Mouse (Mus musculus) frontal cortex, postnatal 25 days (tissue): ENCODE data around the gene Adamts16.

Experiments used
- DNase-seq, 2 experiments: peaks; one replicate each; pipeline ENCODE4 v3.0.0; 2022; ENCODE audit warnings: low spot score in 2 of 2

The Adamts16 gene

GRCm38 (mm10) chr13:70832593-70833138 is 8.9 kb downstream of the Adamts16 start:
- DNase-seq: no peak

DNA sequence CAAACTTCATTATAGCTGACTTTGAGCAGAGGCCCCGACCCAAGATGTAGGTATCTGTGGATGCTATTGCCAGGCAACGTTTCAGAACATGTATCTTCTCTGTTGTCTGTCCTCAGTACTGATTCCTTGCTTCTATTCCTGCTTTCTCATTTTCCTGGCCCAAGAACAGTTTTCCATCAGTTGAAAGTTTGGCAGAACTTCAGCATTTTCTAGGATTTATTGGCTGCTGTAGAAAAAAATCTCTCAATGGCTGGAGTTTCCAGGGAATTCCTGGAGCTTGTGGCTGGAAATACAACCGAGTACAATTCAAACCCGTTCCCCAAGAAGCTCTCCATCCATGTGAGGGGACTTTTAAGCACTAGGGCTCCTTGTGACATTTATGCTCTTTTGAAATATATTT is 10.6 kb downstream of the Adamts16 start:
- no peak for DNase-seq

GRCm38 (mm10) chr13:70827507-70827906 is 14.1 kb downstream of the Adamts16 start:
- no peak for DNase-seq

GRCm38 (mm10) chr13:70825265-70825664 is 16.3 kb downstream of the Adamts16 start:
- DNase-seq: no peak

DNA sequence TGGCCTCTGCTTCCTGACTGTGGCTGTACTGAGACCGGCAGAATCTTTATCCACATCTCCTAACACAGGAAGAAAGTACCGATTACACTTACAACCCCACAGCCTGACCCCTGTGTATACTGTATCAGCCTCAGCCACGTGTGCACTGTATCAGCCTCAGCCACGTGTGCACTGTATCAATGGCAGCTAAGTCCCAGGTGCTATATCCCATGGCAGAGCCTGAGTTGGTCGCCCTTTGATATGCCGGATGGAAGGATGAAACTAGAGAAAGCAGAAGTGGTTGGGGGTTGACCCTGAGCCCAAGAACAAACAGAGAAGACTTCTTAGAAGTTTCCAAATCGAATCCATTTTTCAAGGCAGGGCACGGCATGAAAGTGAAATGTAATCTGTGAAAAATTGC is 17.9 kb downstream of the Adamts16 start:
- no peak for DNase-seq

DNA sequence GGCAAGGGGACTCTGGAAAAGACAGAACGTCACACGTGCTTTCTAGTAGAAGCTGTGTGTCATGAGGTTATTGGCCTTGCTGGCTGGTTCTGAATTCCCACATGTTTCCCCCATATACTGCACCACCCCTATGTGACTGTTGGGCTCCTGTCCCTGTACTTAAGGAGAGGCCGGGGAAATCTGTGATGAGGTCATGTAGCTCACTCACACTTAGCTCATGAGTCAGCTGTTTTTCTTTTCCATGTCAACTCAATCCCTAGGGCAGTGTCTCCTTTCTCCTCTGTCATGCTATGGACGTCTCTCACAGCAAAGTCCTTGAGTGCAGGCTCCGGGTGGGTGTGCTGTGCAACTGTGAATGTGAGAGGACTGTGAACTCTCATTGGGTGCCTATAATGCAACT is 22.6 kb downstream of the Adamts16 start:
- DNase-seq: no peak

DNA sequence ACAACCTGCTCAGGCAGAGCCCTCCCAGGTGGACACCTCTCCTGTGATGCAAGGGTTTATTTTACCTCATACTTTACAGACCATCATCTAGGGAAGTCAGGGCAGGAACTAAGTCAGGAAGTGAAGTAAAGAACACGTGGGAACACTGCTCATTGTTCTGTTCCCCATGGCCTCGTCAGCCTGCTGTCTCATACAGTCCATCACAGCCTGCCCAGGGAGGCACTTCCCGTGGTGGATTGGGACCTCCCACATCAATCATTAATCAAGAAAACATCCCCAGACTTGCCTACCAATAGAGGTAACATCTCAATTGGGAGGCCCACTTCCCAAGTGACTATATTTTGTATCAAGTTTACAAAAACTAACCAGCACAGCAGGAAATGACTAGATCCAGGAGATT is 27.2 kb downstream of the Adamts16 start:
- no peak for DNase-seq

GRCm38 (mm10) chr13:70805506-70805905 is 36.1 kb downstream of the Adamts16 start:
- DNase-seq: no peak

- DNase-seq: no peak
Observed at GRCm38 (mm10) chr13:70802849-70803248, 38.8 kb downstream of the Adamts16 start.

GRCm38 (mm10) chr13:70799322-70799721 is 42.3 kb downstream of the Adamts16 start:
- DNase-seq: no peak

GRCm38 (mm10) chr13:70798396-70798795 is 43.2 kb downstream of the Adamts16 start:
- peak; percentile 7 to 13 for DNase-seq

GRCm38 (mm10) chr13:70794074-70794572 is 47.5 kb downstream of the Adamts16 start:
- DNase-seq: no peak

- DNase-seq: no peak
Observed at GRCm38 (mm10) chr13:70793660-70794059, 48.0 kb downstream of the Adamts16 start.

DNA sequence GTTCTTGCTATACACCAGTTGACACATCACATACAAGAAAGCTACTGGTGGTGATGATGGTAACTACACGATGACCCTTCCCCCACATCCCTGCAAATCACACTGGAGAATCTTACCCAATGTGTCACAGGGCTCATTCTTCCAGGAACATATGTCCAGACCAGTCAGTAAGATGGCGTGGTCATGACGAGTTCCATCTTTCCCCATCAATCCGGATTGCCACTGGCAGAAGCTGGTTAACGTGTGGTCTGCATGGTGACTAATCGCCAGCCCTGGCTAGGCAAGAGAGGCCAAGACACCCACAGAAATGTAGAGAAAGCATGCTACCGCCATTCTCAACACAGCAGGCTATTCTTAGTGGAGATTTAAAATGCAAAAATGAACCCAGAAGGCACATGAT is 48.7 kb downstream of the Adamts16 start:
- no peak for DNase-seq

GRCm38 (mm10) chr13:70789806-70790205 is 51.8 kb downstream of the Adamts16 start:
- no peak for DNase-seq

GRCm38 (mm10) chr13:70789022-70789421 is 52.6 kb downstream of the Adamts16 start:
- DNase-seq: no peak

DNA sequence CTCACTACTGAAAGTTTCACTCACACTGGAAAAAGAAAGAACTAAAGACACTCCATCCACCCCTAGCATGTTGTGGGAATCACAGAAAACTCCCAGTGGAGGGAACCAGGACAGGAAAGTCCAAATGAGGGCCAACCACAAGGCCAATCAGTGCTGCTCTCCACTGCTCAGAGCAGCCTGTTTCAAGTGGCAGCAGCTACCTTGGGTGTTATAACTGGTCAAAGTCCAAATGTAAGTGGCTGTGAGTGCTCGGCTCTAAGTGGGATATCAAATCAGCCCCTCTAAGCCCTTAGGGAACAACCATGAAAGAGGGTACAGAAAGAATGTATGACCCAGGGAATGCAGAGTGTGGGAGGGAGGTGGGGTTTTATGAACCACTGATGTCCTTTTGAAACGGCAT is 56.5 kb downstream of the Adamts16 start:
- no peak for DNase-seq

GRCm38 (mm10) chr13:70784126-70784525 is 57.5 kb downstream of the Adamts16 start:
- no peak for DNase-seq

DNA sequence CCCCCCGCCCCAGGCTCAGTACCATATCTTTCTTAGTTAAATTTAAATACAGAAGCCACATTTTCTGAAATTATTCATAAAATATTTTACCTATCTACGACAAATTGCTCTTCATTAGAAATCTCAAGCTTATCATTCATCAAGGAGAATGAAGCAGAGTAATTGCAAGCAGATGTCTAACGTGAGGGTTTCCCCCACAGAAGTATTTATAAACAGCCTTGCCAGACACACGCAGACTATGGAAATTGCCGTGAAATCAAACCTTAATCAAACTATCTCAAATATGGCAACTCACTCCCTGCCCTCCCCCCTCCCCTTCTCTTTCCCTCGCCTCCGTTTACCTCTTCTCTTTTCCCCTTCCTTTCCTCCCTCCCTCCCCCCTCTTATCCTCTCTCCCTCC is 61.8 kb downstream of the Adamts16 start:
- no peak for DNase-seq

- no peak for DNase-seq
Observed at GRCm38 (mm10) chr13:70778872-70779554, 62.6 kb downstream of the Adamts16 start.

GRCm38 (mm10) chr13:70771100-70771499 is 70.5 kb downstream of the Adamts16 start:
- no peak for DNase-seq

- DNase-seq: no peak
Observed at GRCm38 (mm10) chr13:70769156-70769555, 72.5 kb downstream of the Adamts16 start.

GRCm38 (mm10) chr13:70767462-70767861 is 74.1 kb downstream of the Adamts16 start:
- DNase-seq: no peak

DNA sequence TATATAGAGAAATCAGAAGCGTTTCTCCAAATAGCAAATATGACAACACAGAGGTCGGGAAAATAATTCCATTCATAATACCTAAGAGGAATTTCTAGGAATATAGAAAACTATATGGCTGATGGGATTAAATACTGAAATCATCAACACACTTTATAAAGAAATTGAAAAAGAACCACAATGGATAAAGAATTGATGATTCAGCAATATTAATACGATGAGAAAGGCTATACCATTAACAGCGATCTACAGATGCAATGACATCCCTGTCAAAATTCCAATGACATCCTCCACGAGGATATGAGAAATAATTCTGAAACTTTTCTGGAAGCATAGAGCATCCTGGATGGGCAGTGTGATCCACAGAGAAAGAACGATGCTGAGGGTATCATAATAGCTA is 76.9 kb downstream of the Adamts16 start:
- no peak for DNase-seq
